Mouse (Mus musculus) T-helper 2 cell (primary cell): ENCODE measurements around the gene Calb2.

Experiments used
- in situ Hi-C: fragments of 300-600 bp; cut with MboI, MseI; formaldehyde crosslinking; loops from one replicate; pipeline ENCODE4 v1.15.1; 2025; ENCODE audit warnings: high pct_unique_total_duplicates

Calb2 gene

DNA sequence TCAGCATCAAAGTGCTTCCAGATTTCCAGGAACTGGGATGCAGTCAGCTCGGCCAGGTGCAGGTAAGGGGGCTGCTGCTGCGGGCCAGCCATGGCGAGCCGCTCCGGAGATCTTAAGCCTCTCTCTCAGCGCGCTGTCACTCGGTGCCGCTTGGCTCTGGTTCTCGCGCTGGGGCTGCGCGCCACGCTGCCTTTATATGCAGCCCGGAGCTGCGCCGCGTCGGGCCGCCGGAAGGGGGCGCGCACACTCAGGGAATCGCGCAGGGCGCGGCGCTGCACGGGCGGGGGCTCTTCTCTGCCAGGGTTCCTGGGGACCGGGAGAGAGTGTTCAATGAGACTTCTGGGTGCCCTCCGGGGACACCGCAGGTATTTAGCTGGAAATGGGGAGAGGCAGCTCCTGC lies at the start of gene Calb2:
TSS of gene Calb2 (minus strand) at position 165 of the 400 bp plus-strand sequence.
- in situ Hi-C loops: no loop called here

DNA sequence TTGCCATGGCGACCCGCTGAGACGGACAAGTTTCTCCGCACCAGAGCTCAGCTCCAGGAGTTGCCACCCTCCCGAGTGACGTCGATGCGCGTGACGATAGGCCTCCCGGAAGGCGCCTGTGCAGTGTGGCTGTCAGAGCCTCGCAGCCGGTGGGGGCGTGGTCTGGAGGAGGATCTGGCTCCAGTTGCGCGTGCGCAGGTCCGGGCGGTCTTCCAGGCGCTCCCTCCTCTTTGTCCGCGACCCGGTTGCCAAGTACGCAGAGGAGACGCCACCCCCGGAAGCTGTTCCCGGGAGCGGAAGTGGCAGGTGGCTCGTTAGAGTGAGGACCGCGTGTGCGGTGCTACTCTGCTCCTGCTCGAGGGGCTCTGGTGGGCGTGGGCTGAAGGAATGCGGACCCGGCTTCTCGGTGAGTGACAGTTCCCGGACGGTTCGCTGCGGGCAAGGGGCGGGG lies 49.7 kb upstream of the Calb2 start:
- in situ Hi-C loops: loop anchor here (5.0 kb wide), 1 partner anchor 620 kb away; no protein-coding TSS in a partner anchor

DNA sequence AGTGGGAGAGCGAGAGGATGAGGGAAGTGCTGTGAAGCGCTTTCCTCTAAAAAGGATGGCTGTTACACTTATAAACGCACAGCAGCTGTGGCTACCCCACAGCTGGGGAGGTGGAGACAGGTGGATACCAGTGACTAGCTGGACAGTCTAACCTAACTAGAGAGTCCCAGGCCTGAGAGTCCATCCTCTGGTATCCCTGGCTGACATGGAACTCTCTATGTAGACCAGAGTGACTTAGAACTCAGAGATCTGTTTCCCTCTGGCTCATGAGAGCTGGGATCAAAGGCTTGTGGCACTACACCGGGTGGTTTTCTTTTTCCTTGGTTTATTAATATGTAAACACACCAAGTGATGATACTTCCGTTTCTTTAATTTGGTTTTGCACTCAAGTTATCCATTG lies 49.2 kb upstream of the Calb2 start:
- in situ Hi-C loops: loop anchor here (5.0 kb wide), 1 partner anchor 620 kb away; no protein-coding TSS in a partner anchor

DNA sequence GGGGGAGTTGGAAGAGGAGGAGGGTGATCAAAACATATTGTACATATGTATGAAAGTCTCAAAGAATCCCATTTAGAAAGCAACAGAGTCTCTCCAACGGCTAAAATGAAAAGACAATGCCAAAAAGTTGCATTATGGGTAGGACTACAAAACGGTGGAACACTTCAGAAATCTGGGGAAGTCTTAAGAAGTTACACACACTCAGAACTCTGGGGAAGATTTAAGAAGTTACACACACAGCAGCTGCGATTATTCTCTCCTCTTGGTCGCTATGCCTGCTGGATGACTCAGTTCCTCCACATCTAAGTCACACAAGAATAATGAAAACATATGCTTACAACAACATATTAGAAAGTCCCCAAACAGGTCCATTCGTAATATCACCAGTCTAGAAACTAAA lies 48.2 kb upstream of the Calb2 start:
- in situ Hi-C loops: loop anchor here (5.0 kb wide), 1 partner anchor 619 kb away; no protein-coding TSS in a partner anchor

DNA sequence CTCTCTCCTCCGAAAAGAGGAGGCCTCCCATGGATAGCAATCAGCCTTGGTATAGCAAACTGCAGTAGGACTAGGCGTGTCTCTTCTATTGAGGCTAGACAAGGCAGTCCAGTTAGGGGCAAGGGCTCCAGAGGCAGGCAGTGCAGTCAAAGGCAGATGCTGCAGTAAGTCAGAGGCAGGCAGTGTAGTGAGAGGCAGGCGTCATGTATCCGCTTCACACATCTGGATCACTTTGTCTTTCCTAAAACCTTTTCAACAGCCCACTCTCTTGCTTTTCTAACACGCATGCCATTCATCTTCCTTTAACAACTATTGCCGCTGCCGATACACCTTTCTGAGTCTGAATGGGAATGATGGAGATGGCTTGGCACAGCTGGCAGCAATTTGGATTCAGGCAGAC lies 47.4 kb upstream of the Calb2 start, which contains the start of gene Cmtr2:
TSS of gene Cmtr2 (plus strand) at position 301 of the 400 bp plus-strand sequence.
- in situ Hi-C loops: loop anchor here (5.0 kb wide), 1 partner anchor 618 kb away; no protein-coding TSS in a partner anchor

DNA sequence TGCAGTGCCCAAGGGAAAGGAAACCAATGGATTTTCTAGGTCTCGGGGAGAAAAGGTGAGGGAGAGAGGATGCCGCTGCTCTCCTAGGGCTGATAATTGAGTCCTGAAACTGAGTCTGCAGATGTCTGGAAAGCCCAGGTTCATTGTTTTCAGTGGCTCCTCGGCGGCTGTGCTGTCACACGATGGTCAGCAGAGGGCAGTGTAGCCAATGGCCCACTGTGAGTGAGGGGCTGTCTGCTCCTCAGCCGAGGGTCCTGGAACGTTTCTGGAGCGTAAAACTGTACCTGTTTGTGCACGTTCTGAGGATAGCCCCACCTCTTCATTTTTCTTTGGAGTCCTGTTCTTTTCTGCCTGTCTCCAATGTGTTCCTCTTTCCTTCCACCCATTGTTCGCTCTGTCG lies 33.8 kb upstream of the Calb2 start:
- in situ Hi-C loops: no loop called here

DNA sequence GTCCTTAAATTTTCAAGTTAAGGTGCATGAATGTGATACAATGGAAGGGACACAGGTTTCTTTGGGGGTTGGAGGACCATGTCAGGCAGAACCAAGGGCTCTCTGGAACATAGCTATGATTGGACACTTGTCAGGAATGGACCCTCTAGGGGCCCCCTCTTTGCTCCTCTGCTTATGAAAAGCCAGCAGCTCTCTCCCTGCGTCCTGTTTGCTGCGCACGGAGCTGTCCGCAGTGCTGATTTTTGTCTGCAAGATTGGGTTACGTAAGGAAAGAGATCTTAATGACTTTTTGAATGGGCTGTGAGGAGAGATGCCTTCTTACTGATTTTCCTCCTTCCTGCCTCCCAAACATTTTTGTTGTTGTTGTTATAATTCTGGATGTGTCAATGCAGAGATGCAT lies 28.7 kb upstream of the Calb2 start:
- in situ Hi-C loops: no loop called here

DNA sequence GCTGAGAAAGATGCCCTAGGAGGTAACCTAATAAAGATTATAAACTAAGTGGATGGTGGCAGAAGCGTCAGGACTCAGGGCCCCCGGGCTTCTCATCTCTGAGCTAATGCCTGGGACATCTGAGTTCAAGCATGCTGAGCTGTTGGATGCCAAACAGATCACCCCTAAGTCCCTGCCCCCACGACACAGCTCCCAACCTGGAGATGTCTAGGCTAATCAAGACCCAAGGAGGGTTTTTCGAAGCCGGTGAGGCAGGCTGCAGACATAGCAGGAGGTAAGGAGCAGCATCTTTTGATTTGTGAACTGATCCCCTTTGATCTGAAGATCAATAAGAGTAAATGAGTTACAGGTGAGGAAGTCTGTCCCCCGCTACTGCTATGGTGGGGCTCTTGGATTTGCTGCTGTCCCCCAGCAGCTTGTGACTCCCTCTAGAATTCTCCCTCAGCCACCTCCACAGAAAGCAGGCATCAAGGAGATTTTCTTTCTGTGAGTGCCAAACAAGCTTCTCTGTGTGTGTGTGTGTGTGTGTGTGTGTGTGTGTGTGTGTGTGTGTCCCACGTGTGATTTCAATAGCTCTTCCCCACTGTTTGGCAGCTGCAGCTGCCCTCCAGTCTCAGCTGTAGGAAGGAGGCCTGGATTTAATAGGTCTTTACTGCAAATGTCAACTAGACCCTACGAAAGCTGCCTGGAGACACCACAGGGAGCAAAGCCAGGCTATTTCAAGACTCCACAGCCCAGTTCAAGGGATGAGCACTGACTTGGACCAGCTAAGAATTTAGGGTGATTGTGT lies 21.1 kb upstream of the Calb2 start:
- in situ Hi-C loops: no loop called here

DNA sequence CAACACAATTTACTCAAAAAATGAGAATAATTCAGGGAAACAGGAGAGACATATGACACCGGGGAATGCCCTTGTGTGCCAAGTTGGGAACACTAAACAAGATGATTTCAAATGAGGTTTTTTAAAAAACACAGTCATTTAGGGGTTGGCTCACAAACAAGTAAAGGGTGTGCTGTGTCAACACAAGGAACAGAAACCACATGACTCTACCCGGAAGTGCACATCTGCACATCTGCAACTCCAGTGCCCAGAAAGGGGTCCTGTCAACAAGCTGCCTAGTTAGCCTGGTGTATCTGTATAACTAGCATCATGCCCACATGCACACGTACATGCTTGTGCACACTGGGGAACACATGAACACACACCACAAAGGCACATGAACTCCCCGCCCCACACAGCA lies 17.5 kb upstream of the Calb2 start:
- in situ Hi-C loops: no loop called here

DNA sequence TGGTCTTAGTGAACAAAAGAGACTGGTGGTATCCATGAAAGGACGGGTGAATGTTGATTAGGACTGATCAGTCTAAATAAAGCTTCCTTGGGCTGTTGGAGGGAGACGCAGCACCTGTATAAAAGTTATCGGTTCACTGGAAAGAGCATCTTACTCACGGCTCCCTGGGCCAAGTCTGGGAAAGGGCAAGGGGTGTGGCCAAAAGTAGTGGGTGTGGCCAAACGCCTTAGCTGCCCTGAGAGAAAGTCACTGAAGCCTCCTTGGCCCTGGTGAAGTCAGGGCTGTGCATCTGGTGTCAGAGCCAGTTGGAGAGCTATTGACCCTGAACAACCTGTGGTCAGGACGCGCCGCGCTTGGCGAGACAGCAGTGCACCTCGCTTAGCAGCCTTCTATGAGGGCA lies 15.7 kb upstream of the Calb2 start:
- in situ Hi-C loops: no loop called here

DNA sequence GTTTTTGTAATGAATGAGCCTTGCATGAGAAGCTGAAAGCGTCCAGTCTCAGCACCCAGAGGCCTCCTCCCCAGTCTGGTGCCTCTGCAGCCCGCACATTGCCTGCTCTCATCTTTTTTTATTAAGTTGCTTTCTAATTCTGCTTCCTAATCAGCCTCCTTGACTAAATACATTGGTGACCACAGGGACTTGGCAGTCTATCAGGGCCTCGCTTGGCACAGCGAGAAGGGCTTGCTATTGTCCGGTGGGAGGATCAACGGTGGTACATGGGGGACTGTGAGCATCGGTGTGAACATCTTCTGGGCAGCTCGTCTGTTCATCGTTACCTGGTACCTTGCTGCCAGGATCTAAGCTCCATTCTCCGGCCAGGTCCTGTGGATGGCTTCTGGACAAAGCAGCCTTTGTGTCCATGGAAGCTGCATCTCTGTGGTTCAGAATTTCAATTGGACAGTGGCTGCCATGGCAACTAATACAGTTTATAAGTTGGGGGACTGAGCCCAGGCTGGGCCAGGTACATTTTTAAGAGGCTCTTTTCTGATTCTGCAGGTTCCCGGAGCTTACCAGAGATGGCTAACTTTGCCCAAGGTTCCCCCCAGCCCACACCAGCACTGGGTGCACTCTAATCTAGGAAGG lies 14.8 kb upstream of the Calb2 start:
- in situ Hi-C loops: no loop called here

DNA sequence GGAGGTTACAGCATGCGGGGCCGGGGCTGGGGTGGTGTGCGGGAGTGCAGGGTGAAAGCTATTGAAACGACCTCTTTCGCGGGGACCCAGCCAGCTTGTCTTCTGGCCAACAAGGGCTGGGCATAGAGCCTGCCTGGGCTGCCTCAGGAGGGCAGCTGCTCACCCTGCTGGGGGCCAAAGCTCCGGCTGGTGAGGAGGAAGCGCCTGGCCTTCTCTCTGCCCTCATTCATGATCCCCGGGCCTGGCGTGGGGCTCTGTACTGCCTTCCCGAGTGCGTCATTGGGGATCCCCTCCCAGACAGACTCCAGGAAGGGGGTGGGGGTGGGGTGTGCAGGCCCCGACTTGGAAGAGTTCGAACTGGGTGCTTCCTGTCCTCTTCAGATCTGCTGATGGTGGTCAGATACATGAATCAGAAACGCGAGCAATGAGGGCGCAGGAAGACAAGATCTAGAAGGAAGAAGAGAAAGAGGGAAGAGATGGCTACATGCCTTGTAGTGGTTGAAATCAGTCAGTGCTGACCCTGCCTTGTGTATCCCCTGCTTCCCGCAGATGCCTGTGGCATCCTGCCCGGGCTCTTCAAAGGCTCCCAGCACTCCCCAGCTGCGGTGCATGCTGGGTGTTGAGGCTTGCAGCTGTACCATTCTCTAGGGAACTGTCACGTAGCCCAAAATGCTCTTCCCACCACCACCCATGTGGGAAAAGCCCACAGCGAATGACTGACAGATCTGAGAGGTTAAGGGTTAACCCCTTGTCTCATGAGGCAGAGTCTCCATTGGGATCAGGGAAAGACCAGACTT lies 9.5 kb upstream of the Calb2 start:
- in situ Hi-C loops: no loop called here

DNA sequence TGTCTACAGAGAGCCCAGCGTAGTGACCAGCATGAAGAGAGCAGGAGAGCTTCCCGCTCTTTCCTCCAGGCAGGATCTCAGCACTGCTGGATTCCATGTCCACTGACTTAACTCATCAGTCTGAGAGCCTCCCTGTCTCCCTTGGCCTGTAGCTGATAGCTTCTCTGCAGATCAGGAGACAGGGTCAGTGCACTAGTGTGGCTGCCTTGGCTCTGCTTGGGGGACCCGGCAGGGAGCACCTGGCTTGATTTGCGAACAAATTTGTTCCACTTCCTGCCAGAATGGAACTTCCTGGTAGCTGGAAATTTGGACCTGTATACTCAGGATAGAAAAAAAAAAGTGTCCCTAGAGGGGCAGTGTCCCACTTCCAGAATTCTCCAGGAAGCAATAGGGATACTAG lies 6.8 kb upstream of the Calb2 start:
- in situ Hi-C loops: no loop called here

DNA sequence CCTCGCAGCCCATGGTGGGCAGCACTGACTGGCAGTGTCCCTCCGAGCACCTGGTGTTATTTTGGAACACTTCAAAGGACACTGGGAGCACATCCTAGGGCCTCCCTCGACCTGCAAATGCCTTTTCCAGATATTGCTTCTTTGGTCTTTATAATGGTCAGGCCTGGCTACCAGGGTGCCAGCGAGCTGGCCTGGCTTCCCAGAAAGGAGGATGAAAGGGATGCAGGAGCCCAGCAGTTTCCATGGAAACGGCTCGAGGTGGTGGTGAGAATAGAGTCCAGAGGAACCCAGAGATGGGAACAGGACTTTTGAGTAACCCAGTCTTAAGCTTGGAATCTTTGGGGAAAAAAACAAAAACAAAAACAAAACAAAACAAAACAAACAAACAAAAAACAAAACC lies 4.2 kb upstream of the Calb2 start:
- in situ Hi-C loops: no loop called here

DNA sequence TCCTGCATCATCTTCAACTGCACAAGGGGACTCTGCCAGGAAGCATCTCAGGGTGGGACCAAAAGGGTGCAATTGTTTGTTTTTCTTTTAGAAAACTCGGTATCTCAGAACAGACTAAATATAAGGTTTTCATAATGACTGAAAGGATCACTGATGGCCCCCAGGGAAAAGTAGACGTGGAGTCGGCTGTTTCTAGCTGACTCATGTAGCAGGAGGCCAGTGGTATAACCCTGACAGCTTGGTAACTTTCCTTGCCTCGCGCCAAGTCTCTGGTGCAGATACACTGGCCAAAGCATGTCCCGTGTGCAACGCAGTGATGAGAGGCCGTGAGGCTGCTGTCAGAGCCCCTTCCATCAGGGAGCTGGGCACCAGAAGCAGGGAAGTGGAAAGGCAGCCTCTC lies 1.7 kb downstream of the Calb2 start:
- in situ Hi-C loops: no loop called here

DNA sequence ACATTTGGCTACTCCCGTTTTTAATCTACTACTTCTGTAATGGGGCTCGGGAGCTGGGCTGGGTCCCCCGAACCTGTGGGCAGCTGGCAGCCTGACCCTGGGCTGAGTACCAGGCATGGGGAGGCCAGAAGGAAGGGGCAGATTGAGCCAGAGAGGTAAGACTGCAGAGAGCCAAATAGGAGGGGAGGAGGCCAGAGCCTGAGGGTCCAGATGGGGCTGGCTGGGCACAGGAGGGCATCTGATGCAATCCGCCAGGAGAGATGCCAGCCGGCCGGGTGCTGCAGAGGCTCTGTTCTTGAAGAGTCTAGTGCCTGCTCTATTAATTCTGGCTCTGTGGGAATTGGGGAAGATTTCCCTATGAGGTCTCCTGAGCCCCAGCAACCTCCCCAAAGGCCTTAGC lies 6.0 kb downstream of the Calb2 start:
- in situ Hi-C loops: no loop called here

DNA sequence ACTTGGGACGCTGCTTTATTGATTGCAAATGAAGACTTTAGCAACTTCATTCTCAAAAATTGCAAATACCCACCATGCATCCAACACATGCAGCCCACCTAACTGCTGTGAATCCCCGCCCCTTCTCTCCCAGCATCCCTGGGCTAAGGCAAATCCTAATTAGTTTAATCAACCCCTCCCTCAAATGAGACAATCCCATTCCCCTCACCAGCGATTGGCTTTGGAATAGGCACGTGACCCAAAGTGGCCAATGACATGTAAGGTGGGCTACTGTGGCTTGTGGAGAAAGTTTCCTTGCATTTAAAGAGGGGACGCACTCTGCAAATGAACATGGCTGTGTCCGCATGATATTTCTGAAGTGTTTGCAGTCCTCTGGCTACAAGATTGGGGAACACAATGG lies 15.1 kb downstream of the Calb2 start:
- in situ Hi-C loops: no loop called here

DNA sequence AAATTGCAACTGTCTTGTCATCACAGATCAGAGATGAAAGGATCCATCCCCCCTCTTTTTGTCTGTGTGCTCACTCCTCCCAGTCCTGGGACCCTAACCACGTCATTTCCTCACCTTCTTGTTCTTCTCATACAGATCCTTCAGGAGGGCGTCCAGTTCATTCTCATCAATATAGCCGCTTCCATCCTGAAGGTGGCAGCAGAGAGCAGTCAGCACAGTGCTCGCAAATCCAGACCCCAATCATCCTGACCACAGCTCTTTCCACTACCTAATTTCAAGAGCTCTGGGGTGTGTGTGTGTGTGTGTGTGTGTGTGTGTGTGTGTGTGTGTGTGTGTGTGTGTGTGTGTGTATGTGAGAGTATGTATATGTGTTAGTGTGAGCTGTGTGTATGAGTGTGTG lies 22.5 kb downstream of the Calb2 start:
- in situ Hi-C loops: loop anchor here (25.0 kb wide), 1 partner anchor 342 kb away; no protein-coding TSS in a partner anchor

DNA sequence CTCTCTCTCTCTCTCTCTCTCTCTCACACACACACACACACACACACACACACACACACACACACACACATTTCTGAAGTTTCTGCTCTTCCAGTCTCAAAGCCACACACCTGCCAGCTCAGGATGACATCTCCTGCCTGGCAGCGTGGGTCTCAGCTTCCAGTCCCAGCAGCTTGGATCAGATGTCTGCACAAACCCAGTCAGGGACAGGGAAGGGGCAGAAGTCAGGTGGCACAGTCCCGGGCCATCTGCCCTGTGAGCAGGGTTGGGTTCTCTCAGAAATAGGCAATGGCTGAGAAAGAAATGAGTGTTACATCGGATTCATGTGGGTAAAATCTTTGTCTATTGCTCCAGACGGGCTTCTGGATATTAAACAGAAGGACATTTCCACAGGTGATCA lies 27.2 kb downstream of the Calb2 start:
- in situ Hi-C loops: loop anchor here (25.0 kb wide), 1 partner anchor 347 kb away; no protein-coding TSS in a partner anchor

DNA sequence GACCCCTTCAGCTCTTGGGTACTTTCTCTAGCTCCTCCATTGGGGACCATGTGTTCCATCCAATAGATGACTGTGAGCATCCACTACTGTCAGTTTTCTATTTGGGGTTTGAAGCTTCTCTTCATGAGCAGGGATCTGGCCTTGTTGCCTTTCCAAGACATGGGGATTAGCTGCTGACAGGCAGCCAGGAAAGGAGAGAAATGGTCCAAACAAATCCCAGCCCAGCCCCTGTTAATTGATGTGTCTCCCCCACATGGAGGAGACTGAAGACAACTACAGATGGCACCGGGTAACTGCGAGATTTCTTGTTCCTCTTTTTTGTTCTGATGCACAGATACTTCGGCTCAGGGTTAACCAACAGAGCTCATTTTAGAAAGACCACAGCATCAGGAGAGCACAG lies 27.9 kb downstream of the Calb2 start:
- in situ Hi-C loops: loop anchor here (25.0 kb wide), 1 partner anchor 347 kb away; no protein-coding TSS in a partner anchor

DNA sequence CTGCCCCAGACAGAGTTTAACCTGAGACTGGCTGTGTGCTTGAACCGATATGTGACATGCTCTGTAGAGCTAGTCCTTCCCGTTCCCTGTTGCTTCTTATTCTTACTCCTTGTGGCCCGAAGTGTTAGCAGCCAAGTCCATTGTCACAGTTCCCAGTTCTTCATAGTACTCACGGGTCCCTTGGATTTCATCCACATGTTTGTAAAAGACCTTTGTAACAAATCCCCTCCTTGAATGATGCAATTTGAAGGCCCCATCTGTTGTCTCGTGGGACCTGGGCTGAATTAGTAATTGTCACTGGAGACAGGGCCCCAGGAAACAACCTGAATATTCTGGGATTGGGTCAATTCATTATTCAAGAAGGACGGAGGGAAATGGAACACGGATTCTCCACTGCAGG lies 32.5 kb downstream of the Calb2 start:
- in situ Hi-C loops: loop anchor here (25.0 kb wide), 1 partner anchor 352 kb away; no protein-coding TSS in a partner anchor

DNA sequence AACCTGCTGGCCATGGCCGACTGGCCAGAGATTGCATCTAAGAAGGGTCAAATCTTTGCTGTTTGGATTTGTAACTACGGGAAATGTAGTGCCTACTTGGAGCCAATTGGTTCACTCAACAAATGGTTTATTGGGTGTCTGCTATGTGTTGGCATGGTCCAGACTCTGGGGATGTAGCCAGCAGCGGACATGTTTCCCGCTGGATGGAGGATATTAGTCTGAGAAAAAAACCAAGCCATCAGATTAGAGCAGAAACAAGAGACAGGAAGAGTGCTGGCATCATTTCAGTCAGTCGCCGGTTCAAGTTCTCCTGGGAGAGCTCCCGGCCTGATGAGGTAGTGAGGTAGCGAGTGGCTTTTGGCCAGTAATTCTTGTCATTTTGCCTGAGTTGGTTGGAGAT lies 33.8 kb downstream of the Calb2 start:
- in situ Hi-C loops: loop anchor here (25.0 kb wide), 1 partner anchor 353 kb away; no protein-coding TSS in a partner anchor
